Mouse (Mus musculus): ENCODE measurements around the gene Gipc3. TPM values are rescaled to one million over a fixed set of nuclear protein-coding genes. Genes with fewer than 3 reads are reported as not detected.

The Gipc3 gene
- polyA plus RNA-seq, 1 experiment = 0.08 TPM

- peaks cover 10% of the 10 kb centered on the region for H3K36me3 ChIP-seq (ENCODE audit: control insufficient read depth, insufficient read depth)
- H3K4me3 ChIP-seq (ENCODE audit: insufficient read depth, poor library complexity, severe bottlenecking) = no peak overlapping the region
- peaks cover 41% of the 10 kb centered on the region for H3K79me2 ChIP-seq (ENCODE audit: control insufficient read depth, insufficient read depth)
- no peaks in the 10 kb centered on the region for H3K27me3 ChIP-seq (ENCODE audit: control insufficient read depth, insufficient read depth, insufficient read length)
- peaks cover 35% of the 10 kb centered on the region for H3K79me3 ChIP-seq (ENCODE audit: low read depth)
- no peak overlapping the region for H3ac ChIP-seq (ENCODE audit: control insufficient read depth, insufficient read length, low read depth)
- no peak for TF ChIP-seq CEBPB (IDR thresholded peaks at IDR 0.05; ENCODE audit: low read depth)
- TF ChIP-seq MYOG (IDR thresholded peaks at IDR 0.05; ENCODE audit: control insufficient read depth, extremely low read depth, insufficient read length) = no peak
- TF ChIP-seq CTCF (IDR thresholded peaks at IDR 0.05; ENCODE audit: control insufficient read depth, insufficient read depth, insufficient read length) = no peak
- no peak for TF ChIP-seq FOSL1 (IDR thresholded peaks at IDR 0.05; ENCODE audit: insufficient read depth, low read length, poor library complexity, severe bottlenecking)
- TF ChIP-seq MYOD1 (IDR thresholded peaks at IDR 0.05; ENCODE audit: control insufficient read depth, insufficient read length, low read depth) = no peak
- no peak for TF ChIP-seq USF1 (IDR thresholded peaks at IDR 0.05; ENCODE audit: low read depth)
- no peak for TF ChIP-seq MAX (IDR thresholded peaks at IDR 0.05)
These were observed 39.0 kb upstream of the Gipc3 start for GRCm38 (mm10) chr10:81382039-81382438.

DNA sequence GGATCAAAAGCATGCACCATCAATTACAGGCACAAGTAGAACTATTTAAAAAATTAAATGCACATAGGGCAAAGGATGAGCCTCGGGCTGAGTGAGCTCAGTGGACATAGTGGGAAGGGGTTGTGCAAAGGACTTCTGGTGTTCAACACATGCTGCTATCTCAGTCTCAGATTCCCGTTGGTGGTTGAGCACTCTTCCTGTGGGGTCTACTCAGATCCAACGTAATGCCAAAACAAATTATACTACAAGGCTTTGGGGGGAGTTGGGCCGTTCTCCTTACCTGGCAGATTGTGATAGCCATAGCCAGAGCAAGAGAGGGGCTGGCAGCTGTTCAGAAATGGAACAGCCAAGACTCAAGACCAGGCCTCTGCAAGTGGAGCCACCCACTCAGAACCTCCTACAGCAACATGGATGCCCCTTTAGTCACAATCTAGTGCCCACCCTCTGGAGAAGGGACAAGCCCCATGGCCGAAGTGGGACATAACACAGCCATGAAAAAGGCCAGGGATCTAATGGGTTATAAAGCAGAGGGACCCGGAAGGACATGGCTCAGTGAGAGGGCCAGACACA lies 36.8 kb upstream of the Gipc3 start:
- no peak for TF ChIP-seq MAX (IDR thresholded peaks at IDR 0.05)

DNA sequence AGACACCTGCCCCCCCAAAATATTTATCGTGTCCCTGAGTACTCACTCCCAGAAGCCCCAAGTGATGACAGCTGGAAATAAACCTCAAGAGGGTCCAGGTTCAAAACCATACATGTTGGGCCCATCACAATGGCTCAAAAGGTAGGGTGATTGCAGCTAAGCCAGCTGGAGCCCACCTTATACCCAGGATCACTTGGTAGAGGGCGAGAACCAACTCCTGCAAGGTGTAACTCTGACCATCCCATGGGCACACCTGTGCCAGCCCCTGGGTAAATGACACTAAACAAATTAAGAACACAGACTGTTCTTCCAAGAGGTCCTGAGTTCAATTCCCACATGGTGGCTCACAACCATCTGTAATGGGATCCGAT lies 36.1 kb upstream of the Gipc3 start:
- peaks cover 37% of the 10 kb centered on the region for H3K79me3 ChIP-seq (ENCODE audit: low read depth)
- peaks cover 41% of the 10 kb centered on the region for H3K79me2 ChIP-seq (ENCODE audit: control insufficient read depth, insufficient read depth)

More for the DNA sequence above, 36.8 kb upstream of the Gipc3 start:
- Histone ChIP-seq H3ac (ENCODE audit: control insufficient read depth, insufficient read length, low read depth) (no peak overlapping the region), H3K36me3 (ENCODE audit: control insufficient read depth, insufficient read depth) (peaks cover 17% of the 10 kb centered on the region), H3K4me3 (ENCODE audit: insufficient read depth, poor library complexity, severe bottlenecking) (no peak overlapping the region), H3K27me3 (ENCODE audit: control insufficient read depth, insufficient read depth, insufficient read length) (no peaks in the 10 kb centered on the region), H3K79me3 (ENCODE audit: low read depth) (peaks cover 37% of the 10 kb centered on the region), H3K79me2 (ENCODE audit: control insufficient read depth, insufficient read depth) (peaks cover 41% of the 10 kb centered on the region)

GRCm38 (mm10) chr10:81378553-81379182 lies 35.6 kb upstream of the Gipc3 start:
- Histone ChIP-seq H3K79me2 (ENCODE audit: control insufficient read depth, insufficient read depth) (peaks cover 46% of the 10 kb centered on the region), H3K36me3 (ENCODE audit: control insufficient read depth, insufficient read depth) (peaks cover 29% of the 10 kb centered on the region), H3K4me3 (ENCODE audit: insufficient read depth, poor library complexity, severe bottlenecking) (peak overlapping the region; percentile 97), H3ac (ENCODE audit: control insufficient read depth, insufficient read length, low read depth) (peak overlapping the region; percentile 51), H3K27me3 (ENCODE audit: control insufficient read depth, insufficient read depth, insufficient read length) (no peaks in the 10 kb centered on the region), H3K79me3 (ENCODE audit: low read depth) (peaks cover 42% of the 10 kb centered on the region)
- TF ChIP-seq MAX (IDR thresholded peaks at IDR 0.05) = no peak
- TF ChIP-seq FOSL1 (IDR thresholded peaks at IDR 0.05; ENCODE audit: insufficient read depth, low read length, poor library complexity, severe bottlenecking) = peak; percentile 10

More for the DNA sequence above, 36.1 kb upstream of the Gipc3 start:
- H3K4me3 ChIP-seq (ENCODE audit: insufficient read depth, poor library complexity, severe bottlenecking) = peak overlapping the region; percentile 36
- H3K27me3 ChIP-seq (ENCODE audit: control insufficient read depth, insufficient read depth, insufficient read length) = no peaks in the 10 kb centered on the region
- H3ac ChIP-seq (ENCODE audit: control insufficient read depth, insufficient read length, low read depth) = peak overlapping the region; percentile 51
- H3K36me3 ChIP-seq (ENCODE audit: control insufficient read depth, insufficient read depth) = peaks cover 24% of the 10 kb centered on the region
- TF ChIP-seq CTCF (IDR thresholded peaks at IDR 0.05; ENCODE audit: control insufficient read depth, insufficient read depth, insufficient read length) (no peak), CEBPB (IDR thresholded peaks at IDR 0.05; ENCODE audit: low read depth) (no peak), MYOD1 (IDR thresholded peaks at IDR 0.05; ENCODE audit: control insufficient read depth, insufficient read length, low read depth) (no peak), MAX (IDR thresholded peaks at IDR 0.05) (no peak), USF1 (IDR thresholded peaks at IDR 0.05; ENCODE audit: low read depth) (no peak), FOSL1 (IDR thresholded peaks at IDR 0.05; ENCODE audit: insufficient read depth, low read length, poor library complexity, severe bottlenecking) (no peak), MYOG (IDR thresholded peaks at IDR 0.05; ENCODE audit: control insufficient read depth, extremely low read depth, insufficient read length) (no peak)

DNA sequence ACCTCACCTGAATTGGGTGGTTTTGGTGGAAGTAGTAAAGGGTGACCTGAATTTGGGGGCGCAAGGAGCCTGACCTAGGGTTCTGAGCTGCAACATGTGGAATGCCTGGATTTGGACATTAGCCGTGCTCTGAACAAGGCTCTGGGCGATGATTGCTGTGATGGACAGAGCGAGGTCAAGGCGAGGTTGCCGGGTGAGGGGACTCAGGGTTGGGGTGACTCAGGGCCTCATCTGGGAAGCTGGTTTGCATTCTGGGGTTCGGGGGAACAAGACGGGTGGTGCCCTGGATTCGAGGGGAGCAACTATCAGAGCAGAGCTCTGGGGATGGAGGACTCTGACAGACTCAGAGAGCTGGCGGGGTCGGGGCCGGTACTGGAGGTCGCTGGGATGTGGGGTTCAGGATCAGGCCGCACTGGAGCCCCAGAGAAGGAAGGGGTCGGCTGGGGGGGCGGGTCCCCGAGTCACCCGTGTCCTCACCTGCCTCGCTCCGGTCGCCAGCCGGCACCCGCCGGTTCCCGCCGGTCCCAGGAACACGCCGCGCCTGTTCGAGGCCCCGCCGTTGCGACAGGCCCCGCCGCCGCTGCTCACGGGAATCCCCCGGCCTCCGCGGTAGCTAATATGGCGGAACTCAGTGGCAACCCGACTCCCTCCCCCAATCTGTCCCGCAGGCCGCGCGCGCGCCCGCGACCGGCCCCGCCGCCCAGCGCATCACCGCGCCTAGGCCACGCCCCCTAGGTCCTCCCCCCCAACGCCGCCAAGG lies 34.9 kb upstream of the Gipc3 start, which contains the start of gene Fzr1:
Gene Fzr1, minus strand, starts transcription at position 724 of the 760 bp plus-strand sequence.
- H3K79me2 ChIP-seq (ENCODE audit: control insufficient read depth, insufficient read depth) = peaks cover 53% of the 10 kb centered on the region
- peak within 1 kb of the TSS; percentile 96 for H3ac ChIP-seq (ENCODE audit: control insufficient read depth, insufficient read length, low read depth)
- H3K4me3 ChIP-seq (ENCODE audit: insufficient read depth, poor library complexity, severe bottlenecking) = peak within 1 kb of the TSS; percentile 97
- H3K27me3 ChIP-seq (ENCODE audit: control insufficient read depth, insufficient read depth, insufficient read length) = no peaks in the 10 kb centered on the region
- TF ChIP-seq MAX (IDR thresholded peaks at IDR 0.05) = no peak
- TF ChIP-seq MYOD1 (IDR thresholded peaks at IDR 0.05; ENCODE audit: control insufficient read depth, insufficient read length, low read depth) = no peak
- H3K36me3 ChIP-seq (ENCODE audit: control insufficient read depth, insufficient read depth) = peaks cover 36% of the 10 kb centered on the region
- peaks cover 49% of the 10 kb centered on the region for H3K79me3 ChIP-seq (ENCODE audit: low read depth)

- Histone ChIP-seq H3K79me2 (ENCODE audit: control insufficient read depth, insufficient read depth) (peaks cover 60% of the 10 kb centered on the region), H3K79me3 (ENCODE audit: low read depth) (peaks cover 52% of the 10 kb centered on the region), H3ac (ENCODE audit: control insufficient read depth, insufficient read length, low read depth) (peak overlapping the region; percentile 96), H3K36me3 (ENCODE audit: control insufficient read depth, insufficient read depth) (peaks cover 43% of the 10 kb centered on the region), H3K27me3 (ENCODE audit: control insufficient read depth, insufficient read depth, insufficient read length) (no peaks in the 10 kb centered on the region), H3K4me3 (ENCODE audit: insufficient read depth, poor library complexity, severe bottlenecking) (peak overlapping the region; percentile 97)
- no peak for TF ChIP-seq USF1 (IDR thresholded peaks at IDR 0.05; ENCODE audit: low read depth)
- TF ChIP-seq MYOD1 (IDR thresholded peaks at IDR 0.05; ENCODE audit: control insufficient read depth, insufficient read length, low read depth) = no peak
- TF ChIP-seq MAX (IDR thresholded peaks at IDR 0.05) = no peak
- no peak for TF ChIP-seq CEBPB (IDR thresholded peaks at IDR 0.05; ENCODE audit: low read depth)
- no peak for TF ChIP-seq CTCF (IDR thresholded peaks at IDR 0.05; ENCODE audit: control insufficient read depth, insufficient read depth, insufficient read length)
- TF ChIP-seq MYOG (IDR thresholded peaks at IDR 0.05; ENCODE audit: control insufficient read depth, extremely low read depth, insufficient read length) = no peak
- no peak for TF ChIP-seq FOSL1 (IDR thresholded peaks at IDR 0.05; ENCODE audit: insufficient read depth, low read length, poor library complexity, severe bottlenecking)
These were observed 34.2 kb upstream of the Gipc3 start for GRCm38 (mm10) chr10:81377362-81377664.

Measured in C2C12 (cell line).